Mouse (Mus musculus) megakaryocyte, embryonic 14.5 days (primary cell): ENCODE data around the gene Arsb. TPM values are rescaled to one million over a fixed set of nuclear protein-coding genes. Genes with fewer than 3 reads are reported as not detected.

ENCODE experiments used
- H3K27me3 ChIP-seq: replicated peaks from 2 replicates; pipeline ENCODE3; 2012; ENCODE audit warnings: inconsistent platforms
- H3K36me3 ChIP-seq: replicated peaks from 2 replicates; pipeline ENCODE3; 2012; ENCODE audit warnings: low read length, inconsistent platforms, mixed read lengths
- H3K4me1 ChIP-seq: 2 replicates; pipeline ENCODE4 v1.6.1; 2012; ENCODE audit warnings: inconsistent platforms
- H3K4me3 ChIP-seq: replicated peaks from 2 replicates; pipeline ENCODE3; 2012; ENCODE audit warnings: moderate library complexity, mild to moderate bottlenecking, inconsistent platforms
- H3K9me3 ChIP-seq: 2 replicates; pipeline ENCODE4 v1.6.1; 2012; ENCODE audit warnings: inconsistent platforms
- FLI1 ChIP-seq: IDR thresholded peaks from 2 replicates; pipeline ENCODE4 v1.6.1; 2012; ENCODE audit warnings: low read length, inconsistent platforms, mixed read lengths
- GATA1 ChIP-seq: IDR thresholded peaks from 3 replicates; pipeline ENCODE4 v1.6.1; 2012; ENCODE audit warnings: mixed read lengths, low read length, inconsistent platforms, borderline replicate concordance
- polyA plus RNA-seq: library from polyadenylated mRNA; stranded (reverse); fragments of >175 nt; gene quantifications from 2 replicates; pipeline ENCODE4 v1.2.3, GENCODE M21; 2012; ENCODE audit warnings: low replicate concordance; ENCODE audit not compliant: insufficient read depth

The Arsb gene
- polyA plus RNA-seq, 1 experiment: 2.6 TPM

DNA sequence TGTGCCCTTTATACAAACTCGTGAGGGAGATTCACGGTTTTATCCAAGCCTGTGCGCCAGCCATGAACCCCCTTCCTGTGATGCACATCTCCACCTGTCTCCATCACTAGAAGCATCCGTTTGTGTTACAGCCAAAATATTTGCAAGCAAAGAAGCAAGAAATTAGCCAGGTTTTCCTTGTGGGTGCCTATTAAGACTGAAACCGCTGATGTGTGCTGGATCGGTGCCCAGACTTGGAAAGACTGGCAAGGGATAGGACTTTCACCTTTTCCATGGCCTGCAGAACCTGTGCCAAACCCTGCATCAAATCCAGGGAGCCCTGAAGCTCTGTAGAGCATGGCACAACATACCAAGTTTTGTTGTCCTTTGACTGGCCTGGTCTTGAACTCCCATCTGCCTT lies 165.0 kb downstream of the Arsb start:
- peaks cover 40% of the 10 kb centered on the region for H3K4me1 ChIP-seq
- H3K4me3 ChIP-seq: no peak overlapping the region
- H3K27me3 ChIP-seq: peaks cover 6% of the 10 kb centered on the region
- no peaks in the 10 kb centered on the region for H3K36me3 ChIP-seq
- H3K9me3 ChIP-seq: no peaks in the 10 kb centered on the region
- TF ChIP-seq FLI1 (no peak), GATA1 (no peak)

- no peaks in the 10 kb centered on the region for H3K36me3 ChIP-seq
- TF ChIP-seq GATA1 (no peak), FLI1 (no peak)
- no peaks in the 10 kb centered on the region for H3K9me3 ChIP-seq
- H3K4me1 ChIP-seq: peaks cover 47% of the 10 kb centered on the region
- H3K4me3 ChIP-seq: no peak overlapping the region
- peaks cover 1% of the 10 kb centered on the region for H3K27me3 ChIP-seq
Observed at GRCm38 (mm10) chr13:93938118-93938517, 166.7 kb downstream of the Arsb start.

DNA sequence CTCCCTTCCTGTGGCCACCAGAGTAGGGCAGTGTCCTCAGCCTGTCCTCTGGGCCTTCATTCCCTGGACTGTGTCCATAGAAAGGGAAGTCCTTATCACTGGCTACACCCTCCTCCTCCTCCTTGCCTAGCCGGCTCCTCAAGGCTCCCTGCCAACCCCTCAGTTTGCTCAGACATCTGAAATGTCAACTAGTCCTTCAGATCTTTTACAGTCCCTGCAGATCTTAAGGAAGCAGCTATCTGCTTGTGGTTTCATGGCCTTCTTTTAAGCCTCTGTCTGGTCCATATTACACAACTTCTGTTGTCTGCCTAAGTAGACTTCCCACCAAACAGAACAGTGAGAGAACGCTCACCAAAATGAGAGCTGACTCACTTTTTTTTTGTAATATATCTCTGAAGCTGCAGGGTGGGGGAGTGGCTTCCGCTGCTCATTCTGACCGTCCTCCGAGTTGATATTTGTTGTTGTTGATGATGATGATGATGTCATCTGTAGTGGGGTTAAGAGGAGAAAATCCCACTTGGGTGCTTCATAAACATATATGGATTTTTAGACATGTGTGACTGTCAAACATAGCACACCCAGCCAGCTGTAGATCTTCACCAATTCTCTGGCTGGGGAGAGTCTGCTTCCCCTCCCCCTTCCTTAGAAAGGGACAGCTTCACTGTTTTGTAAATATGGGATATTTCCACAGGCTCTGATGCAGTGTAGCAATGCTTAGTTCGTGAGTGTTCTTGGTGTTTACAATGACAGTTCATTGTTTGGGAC lies 168.1 kb downstream of the Arsb start:
- no peaks in the 10 kb centered on the region for H3K36me3 ChIP-seq
- H3K9me3 ChIP-seq: no peaks in the 10 kb centered on the region
- peak overlapping the region; percentile 81 for H3K4me3 ChIP-seq
- peaks cover 50% of the 10 kb centered on the region for H3K4me1 ChIP-seq
- TF ChIP-seq GATA1 (no peak; the same call in 2 of the 3 replicates), FLI1 (no peak)
- no peaks in the 10 kb centered on the region for H3K27me3 ChIP-seq

GRCm38 (mm10) chr13:93940742-93941531 lies 169.5 kb downstream of the Arsb start:
- Histone ChIP-seq H3K4me1 (peaks cover 50% of the 10 kb centered on the region), H3K4me3 (peak overlapping the region; percentile 68)
- TF ChIP-seq FLI1: no peak
- no peak for TF ChIP-seq GATA1

GRCm38 (mm10) chr13:93950996-93951395 lies 179.6 kb downstream of the Arsb start:
- peaks cover 11% of the 10 kb centered on the region for H3K9me3 ChIP-seq
- H3K4me3 ChIP-seq: no peak overlapping the region
- peaks cover 55% of the 10 kb centered on the region for H3K27me3 ChIP-seq
- peaks cover 8% of the 10 kb centered on the region; the same call in 1 of the 2 replicates for H3K4me1 ChIP-seq
- no peaks in the 10 kb centered on the region for H3K36me3 ChIP-seq
- TF ChIP-seq FLI1 (no peak), GATA1 (no peak)

More at GRCm38 (mm10) chr13:93940742-93941531, 169.5 kb downstream of the Arsb start:
- Histone ChIP-seq H3K27me3 (peaks cover 4% of the 10 kb centered on the region), H3K9me3 (no peaks in the 10 kb centered on the region), H3K36me3 (no peaks in the 10 kb centered on the region)

GRCm38 (mm10) chr13:93951555-93951954 lies 180.1 kb downstream of the Arsb start:
- Histone ChIP-seq H3K4me3 (no peak overlapping the region), H3K36me3 (no peaks in the 10 kb centered on the region), H3K9me3 (peaks cover 15% of the 10 kb centered on the region), H3K4me1 (peaks cover 8% of the 10 kb centered on the region; the same call in 1 of the 2 replicates), H3K27me3 (peaks cover 55% of the 10 kb centered on the region)
- TF ChIP-seq GATA1: no peak
- TF ChIP-seq FLI1: no peak

DNA sequence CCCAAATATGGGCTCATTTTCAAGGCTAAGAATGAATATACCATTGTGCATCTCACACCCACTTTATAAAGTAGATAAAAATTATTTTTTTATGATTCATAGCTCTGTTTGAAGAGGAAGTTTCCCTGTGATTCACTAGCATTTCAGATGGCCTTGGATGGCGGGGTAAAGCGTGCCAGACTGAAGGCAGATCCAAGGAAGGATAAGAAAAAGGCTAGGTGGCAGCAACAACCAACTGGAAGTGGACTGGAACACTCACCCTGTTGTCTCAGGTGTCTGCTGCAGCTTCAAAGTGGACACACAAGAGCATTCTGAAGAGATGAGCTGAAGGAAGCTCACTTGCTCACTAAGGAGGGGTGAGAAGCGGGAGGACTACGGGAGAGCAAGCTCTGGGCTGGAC lies 181.0 kb downstream of the Arsb start:
- no peak for TF ChIP-seq FLI1
- H3K4me3 ChIP-seq: no peak overlapping the region

GRCm38 (mm10) chr13:93957907-93958306 lies 186.5 kb downstream of the Arsb start:
- TF ChIP-seq FLI1: no peak
- TF ChIP-seq GATA1: no peak
- H3K9me3 ChIP-seq: peaks cover 24% of the 10 kb centered on the region
- no peak overlapping the region for H3K4me3 ChIP-seq
- H3K4me1 ChIP-seq: no peaks in the 10 kb centered on the region
- no peaks in the 10 kb centered on the region for H3K36me3 ChIP-seq
- H3K27me3 ChIP-seq: peaks cover 26% of the 10 kb centered on the region

More for the DNA sequence above, 181.0 kb downstream of the Arsb start:
- Histone ChIP-seq H3K9me3 (peaks cover 15% of the 10 kb centered on the region; the same call in 1 of the 2 replicates), H3K27me3 (peaks cover 49% of the 10 kb centered on the region), H3K36me3 (no peaks in the 10 kb centered on the region), H3K4me1 (peaks cover 8% of the 10 kb centered on the region; the same call in 1 of the 2 replicates)

DNA sequence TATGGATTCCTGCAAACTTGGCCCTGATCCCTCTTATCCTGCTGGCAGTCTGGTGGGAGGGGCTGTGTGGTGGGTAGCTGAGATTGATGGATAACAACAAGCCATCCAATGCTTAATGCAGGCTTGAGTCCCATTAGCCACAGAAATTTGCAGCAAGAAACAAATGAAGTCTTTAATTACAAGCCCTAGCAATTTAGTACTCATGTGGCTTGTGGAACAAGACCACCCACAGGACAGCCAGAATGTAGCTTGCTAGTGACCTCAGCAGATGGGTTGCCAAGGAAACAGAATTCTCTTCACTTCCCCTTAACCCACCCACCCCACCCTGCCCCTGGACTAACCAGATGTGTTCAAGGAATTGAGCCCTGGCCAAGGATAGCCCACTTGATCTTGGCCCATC lies 194.8 kb downstream of the Arsb start:
- Histone ChIP-seq H3K36me3 (no peaks in the 10 kb centered on the region), H3K9me3 (no peaks in the 10 kb centered on the region), H3K27me3 (peaks cover 42% of the 10 kb centered on the region), H3K4me3 (no peak overlapping the region), H3K4me1 (peaks cover 43% of the 10 kb centered on the region)
- TF ChIP-seq FLI1 (no peak), GATA1 (no peak)

DNA sequence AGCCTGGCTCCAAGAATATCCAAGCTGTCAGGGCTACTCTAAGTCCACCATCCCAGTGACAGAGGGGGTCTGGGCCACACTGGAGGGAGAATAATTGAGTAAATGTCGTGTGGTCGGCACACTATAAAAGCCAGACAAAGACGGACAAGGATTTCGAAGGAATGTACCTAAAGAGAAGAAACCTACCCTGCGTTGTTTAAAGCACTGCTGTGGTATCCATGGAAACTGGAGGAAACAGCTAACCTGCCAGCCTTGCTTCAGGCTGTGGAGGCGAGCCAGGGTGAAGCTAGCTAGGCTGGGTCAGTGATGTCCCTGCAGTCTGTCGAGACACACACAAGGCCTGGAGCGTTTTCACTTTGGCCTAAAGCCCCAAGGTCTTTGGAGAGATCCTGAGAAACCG lies 195.7 kb downstream of the Arsb start:
- H3K36me3 ChIP-seq: no peaks in the 10 kb centered on the region
- TF ChIP-seq GATA1 (no peak), FLI1 (no peak)
- peaks cover 36% of the 10 kb centered on the region for H3K27me3 ChIP-seq
- H3K4me1 ChIP-seq: peaks cover 50% of the 10 kb centered on the region
- no peak overlapping the region for H3K4me3 ChIP-seq
- H3K9me3 ChIP-seq: no peaks in the 10 kb centered on the region
